Mouse (Mus musculus): ENCODE measurements around the gene Dis3. TPM values are rescaled to one million over a fixed set of nuclear protein-coding genes. Genes with fewer than 3 reads are reported as not detected.

Dis3 gene
- total RNA-seq, 1 experiment = 42.4 TPM

DNA sequence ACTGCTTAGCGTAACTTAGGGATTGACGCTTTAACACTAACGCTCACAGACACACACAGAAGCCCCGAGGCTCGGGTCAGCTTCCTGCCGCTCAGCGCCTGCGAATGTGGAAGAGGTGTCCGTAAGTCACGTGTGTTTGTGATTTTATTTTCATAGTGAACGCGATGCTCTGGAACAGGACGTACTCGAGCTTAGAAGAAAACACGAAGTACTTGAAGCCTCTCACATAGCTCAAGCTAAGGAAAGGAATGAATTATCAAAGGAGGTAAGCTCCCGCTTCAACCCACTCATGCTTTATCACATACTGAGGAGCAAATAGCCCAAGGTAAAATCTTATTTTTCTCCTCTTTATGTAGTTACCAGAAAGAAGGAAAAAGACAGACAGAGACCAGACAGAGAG is 36.7 kb upstream of the Dis3 start:
- Histone ChIP-seq H3K36me3 (ENCODE audit: control insufficient read depth, insufficient read depth, low read length, poor library complexity, severe bottlenecking) (peaks cover 4% of the 10 kb centered on the region; the same call in 1 of the 2 replicates), H3K4me3 (ENCODE audit: insufficient read depth in 1 of 2, low read depth in 1 of 2, low read length in 2 of 2, poor library complexity in 1 of 2, severe bottlenecking in 1 of 2) (no peak overlapping the region), H3K4me1 (ENCODE audit: control insufficient read depth in 2 of 2, insufficient read depth in 2 of 2, low read length in 2 of 2, poor library complexity in 1 of 2) (peaks cover 0 to 4% of the 10 kb centered on the region in 2 experiments; a peak in 1 of 4 replicates), H3K9ac (ENCODE audit: insufficient read depth, low read depth, low read length, poor library complexity, severe bottlenecking) (no peak overlapping the region), H3K9me3 (ENCODE audit: control insufficient read depth, insufficient read depth, low read depth, low read length) (no peaks in the 10 kb centered on the region), H3K27ac (ENCODE audit: insufficient read depth, low read depth, low read length, poor library complexity, severe bottlenecking) (no peak overlapping the region)
- in situ Hi-C loops (cut with MboI; ENCODE audit: low sequenced_read_pairs in 2 of 2, unreplicated experiment in 2 of 2) = loop anchor here (10.0 to 25.0 kb wide), 2 partner anchors 751 to 759 kb away; no protein-coding TSS in a partner anchor
- no peak for TF ChIP-seq CHD2 (IDR thresholded peaks at IDR 0.05; ENCODE audit: low read depth, low read length)
- DNase-seq (ENCODE audit: low read depth, low spot score) = no peak

DNA sequence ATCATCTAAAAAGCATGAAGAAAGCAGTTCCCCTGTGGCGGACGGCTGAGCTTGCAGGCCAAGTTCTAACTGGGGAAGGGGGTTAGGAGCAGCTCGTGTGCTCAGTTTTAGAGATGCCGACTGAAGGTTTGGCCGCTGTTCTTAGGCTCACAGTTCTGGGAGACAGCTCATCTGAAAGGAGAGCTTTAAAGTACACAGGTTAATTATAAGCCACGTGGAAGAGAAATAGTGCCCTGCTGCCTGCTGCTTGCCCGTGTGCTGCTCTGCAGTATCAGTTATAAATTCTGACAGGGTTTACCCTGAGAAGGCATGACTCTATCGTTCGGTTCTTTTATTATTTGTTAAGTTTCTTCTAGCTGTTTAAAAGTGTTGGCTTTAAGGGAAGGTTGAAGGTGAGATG is 36.2 kb upstream of the Dis3 start:
- in situ Hi-C loops (cut with MboI; ENCODE audit: low sequenced_read_pairs in 2 of 2, unreplicated experiment in 2 of 2) = loop anchor here (10.0 to 25.0 kb wide), 2 partner anchors 752 to 759 kb away; no protein-coding TSS in a partner anchor

DNA sequence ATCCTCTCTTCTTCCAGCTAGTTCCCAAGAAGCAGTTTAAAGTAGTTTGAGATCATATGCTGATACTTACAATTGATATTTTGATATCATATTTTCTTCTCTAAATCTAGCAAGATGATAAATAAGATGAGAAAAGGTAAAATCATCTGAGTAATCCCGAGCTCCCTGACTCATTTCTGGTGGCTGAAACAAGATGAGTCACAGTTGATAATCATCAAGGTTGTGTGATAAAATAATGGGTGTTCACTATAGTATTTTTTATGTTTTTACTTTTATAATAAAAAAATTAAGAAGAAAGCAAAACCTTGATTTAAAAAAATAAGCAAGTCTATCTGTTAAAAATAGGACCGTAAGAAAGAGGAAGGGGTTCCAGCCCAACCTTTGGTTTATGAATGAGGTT is 34.5 kb upstream of the Dis3 start:
- Histone ChIP-seq H3K36me3 (ENCODE audit: control insufficient read depth, insufficient read depth, low read length, poor library complexity, severe bottlenecking) (peaks cover 4% of the 10 kb centered on the region; the same call in 1 of the 2 replicates), H3K27ac (ENCODE audit: insufficient read depth, low read depth, low read length, poor library complexity, severe bottlenecking) (no peak overlapping the region), H3K4me3 (ENCODE audit: insufficient read depth in 1 of 2, low read depth in 1 of 2, low read length in 2 of 2, poor library complexity in 1 of 2, severe bottlenecking in 1 of 2) (no peak overlapping the region), H3K9ac (ENCODE audit: insufficient read depth, low read depth, low read length, poor library complexity, severe bottlenecking) (no peak overlapping the region), H3K9me3 (ENCODE audit: control insufficient read depth, insufficient read depth, low read depth, low read length) (no peaks in the 10 kb centered on the region), H3K4me1 (ENCODE audit: control insufficient read depth in 2 of 2, insufficient read depth in 2 of 2, low read length in 2 of 2, poor library complexity in 1 of 2) (peaks cover 0 to 4% of the 10 kb centered on the region in 2 experiments; a peak in 1 of 4 replicates)
- TF ChIP-seq HCFC1 (IDR thresholded peaks at IDR 0.05; ENCODE audit: borderline replicate concordance, insufficient read depth, low read length) = no peak
- in situ Hi-C loops (cut with MboI; ENCODE audit: low sequenced_read_pairs in 2 of 2, unreplicated experiment in 2 of 2) = loop anchor here (10.0 to 25.0 kb wide), 2 partner anchors 753 to 761 kb away; no protein-coding TSS in a partner anchor
- no peak for DNase-seq (ENCODE audit: low read depth, low spot score)

More for the DNA sequence above, 36.2 kb upstream of the Dis3 start:
- Histone ChIP-seq H3K36me3 (ENCODE audit: control insufficient read depth, insufficient read depth, low read length, poor library complexity, severe bottlenecking) (peaks cover 4% of the 10 kb centered on the region; the same call in 1 of the 2 replicates), H3K9me3 (ENCODE audit: control insufficient read depth, insufficient read depth, low read depth, low read length) (no peaks in the 10 kb centered on the region), H3K9ac (ENCODE audit: insufficient read depth, low read depth, low read length, poor library complexity, severe bottlenecking) (no peak overlapping the region), H3K4me1 (ENCODE audit: control insufficient read depth in 2 of 2, insufficient read depth in 2 of 2, low read length in 2 of 2, poor library complexity in 1 of 2) (peaks cover 0 to 4% of the 10 kb centered on the region in 2 experiments; a peak in 1 of 4 replicates), H3K27ac (ENCODE audit: insufficient read depth, low read depth, low read length, poor library complexity, severe bottlenecking) (no peak overlapping the region), H3K4me3 (ENCODE audit: insufficient read depth in 1 of 2, low read depth in 1 of 2, low read length in 2 of 2, poor library complexity in 1 of 2, severe bottlenecking in 1 of 2) (no peak overlapping the region)
- DNase-seq (ENCODE audit: low read depth, low spot score) = no peak
- TF ChIP-seq CHD2 (IDR thresholded peaks at IDR 0.05; ENCODE audit: low read depth, low read length) (no peak), MAFK (IDR thresholded peaks at IDR 0.05; ENCODE audit: insufficient read depth, low read depth, low read length) (no peak), HCFC1 (IDR thresholded peaks at IDR 0.05; ENCODE audit: borderline replicate concordance, insufficient read depth, low read length) (no peak), ZNF384 (IDR thresholded peaks at IDR 0.05; ENCODE audit: low read depth, low read length) (no peak), ZC3H11A (IDR thresholded peaks at IDR 0.05; ENCODE audit: borderline replicate concordance, low read depth, low read length) (no peak)

DNA sequence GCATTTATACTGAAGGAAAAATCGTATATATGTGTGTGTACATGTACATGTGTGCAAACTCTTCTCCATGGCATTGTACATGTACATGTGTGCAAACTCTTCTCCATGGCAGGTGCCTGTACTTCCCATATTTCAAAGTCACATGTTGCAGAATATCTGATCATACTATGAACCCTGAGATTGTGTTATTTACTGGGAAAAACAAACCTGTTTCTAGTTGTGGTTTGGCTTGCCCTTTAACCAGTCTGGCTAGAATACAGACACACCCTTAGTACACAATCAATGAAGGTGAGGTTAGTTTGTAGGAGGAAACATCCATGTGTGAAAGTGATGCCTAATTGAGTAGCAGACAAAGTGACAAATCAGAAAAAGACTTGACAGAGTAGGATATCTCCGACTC is 29.5 kb upstream of the Dis3 start:
- H3K27ac ChIP-seq (ENCODE audit: insufficient read depth, low read depth, low read length, poor library complexity, severe bottlenecking) = no peak overlapping the region
- no peak overlapping the region for H3K4me3 ChIP-seq (ENCODE audit: insufficient read depth in 1 of 2, low read depth in 1 of 2, low read length in 2 of 2, poor library complexity in 1 of 2, severe bottlenecking in 1 of 2)
- H3K9ac ChIP-seq (ENCODE audit: insufficient read depth, low read depth, low read length, poor library complexity, severe bottlenecking) = no peak overlapping the region
- in situ Hi-C loops (cut with MboI; ENCODE audit: low sequenced_read_pairs in 2 of 2, unreplicated experiment in 2 of 2) = loop anchor here in 1 of 2 experiments (25.0 kb wide), 1 partner anchor 758 kb away; no protein-coding TSS in a partner anchor
- DNase-seq (ENCODE audit: low read depth, low spot score) = no peak
- TF ChIP-seq CHD2 (IDR thresholded peaks at IDR 0.05; ENCODE audit: low read depth, low read length) = no peak
- no peak for TF ChIP-seq HCFC1 (IDR thresholded peaks at IDR 0.05; ENCODE audit: borderline replicate concordance, insufficient read depth, low read length)
- TF ChIP-seq MAFK (IDR thresholded peaks at IDR 0.05; ENCODE audit: insufficient read depth, low read depth, low read length) = no peak
- no peak for TF ChIP-seq ZC3H11A (IDR thresholded peaks at IDR 0.05; ENCODE audit: borderline replicate concordance, low read depth, low read length)
- no peak for TF ChIP-seq ZNF384 (IDR thresholded peaks at IDR 0.05; ENCODE audit: low read depth, low read length)
- H3K36me3 ChIP-seq (ENCODE audit: control insufficient read depth, insufficient read depth, low read length, poor library complexity, severe bottlenecking) = no peaks in the 10 kb centered on the region
- H3K9me3 ChIP-seq (ENCODE audit: control insufficient read depth, insufficient read depth, low read depth, low read length) = no peaks in the 10 kb centered on the region
- H3K4me1 ChIP-seq (ENCODE audit: control insufficient read depth in 2 of 2, insufficient read depth in 2 of 2, low read length in 2 of 2, poor library complexity in 1 of 2) = no peaks in the 10 kb centered on the region

DNA sequence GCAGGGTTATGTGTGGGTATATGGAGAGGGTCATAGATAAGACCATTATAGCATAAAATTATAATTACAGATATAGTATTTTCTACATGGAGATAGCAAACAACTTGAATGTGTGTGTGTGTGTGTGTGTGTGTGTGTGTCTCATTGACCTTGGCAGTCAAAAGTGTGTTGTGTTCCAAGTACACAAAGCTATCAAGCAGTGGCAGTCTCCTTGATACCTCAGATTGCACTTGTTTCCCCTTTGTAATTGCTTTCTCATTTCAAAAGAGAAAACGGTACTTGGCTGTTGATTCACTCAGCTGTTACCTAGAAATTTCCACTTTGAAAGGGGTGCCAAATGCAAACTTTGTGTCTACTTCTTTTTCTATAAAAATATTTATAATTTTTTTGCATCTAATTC is 27.9 kb upstream of the Dis3 start:
- in situ Hi-C loops (cut with MboI; ENCODE audit: low sequenced_read_pairs in 2 of 2, unreplicated experiment in 2 of 2) = loop anchor here in 1 of 2 experiments (25.0 kb wide), 1 partner anchor 760 kb away; no protein-coding TSS in a partner anchor

More for the DNA sequence above, 27.9 kb upstream of the Dis3 start:
- no peaks in the 10 kb centered on the region for H3K4me1 ChIP-seq (ENCODE audit: control insufficient read depth in 2 of 2, insufficient read depth in 2 of 2, low read length in 2 of 2, poor library complexity in 1 of 2)
- DNase-seq (ENCODE audit: low read depth, low spot score) = no peak
- no peak overlapping the region for H3K9ac ChIP-seq (ENCODE audit: insufficient read depth, low read depth, low read length, poor library complexity, severe bottlenecking)
- no peaks in the 10 kb centered on the region for H3K9me3 ChIP-seq (ENCODE audit: control insufficient read depth, insufficient read depth, low read depth, low read length)
- no peak overlapping the region for H3K4me3 ChIP-seq (ENCODE audit: insufficient read depth in 1 of 2, low read depth in 1 of 2, low read length in 2 of 2, poor library complexity in 1 of 2, severe bottlenecking in 1 of 2)
- no peak overlapping the region for H3K27ac ChIP-seq (ENCODE audit: insufficient read depth, low read depth, low read length, poor library complexity, severe bottlenecking)
- H3K36me3 ChIP-seq (ENCODE audit: control insufficient read depth, insufficient read depth, low read length, poor library complexity, severe bottlenecking) = no peaks in the 10 kb centered on the region
- TF ChIP-seq HCFC1 (IDR thresholded peaks at IDR 0.05; ENCODE audit: borderline replicate concordance, insufficient read depth, low read length) (no peak), ZC3H11A (IDR thresholded peaks at IDR 0.05; ENCODE audit: borderline replicate concordance, low read depth, low read length) (no peak), MAFK (IDR thresholded peaks at IDR 0.05; ENCODE audit: insufficient read depth, low read depth, low read length) (no peak), ZNF384 (IDR thresholded peaks at IDR 0.05; ENCODE audit: low read depth, low read length) (no peak), CHD2 (IDR thresholded peaks at IDR 0.05; ENCODE audit: low read depth, low read length) (no peak)
